Mouse (Mus musculus) gastrocnemius, postnatal 25 days (tissue): ENCODE measurements around the gene Gm28374. TPM values are rescaled to one million over a fixed set of nuclear protein-coding genes. Genes with fewer than 3 reads are reported as not detected.
"Not testable (repeated sequence)": the region's sequence is repeated elsewhere in the genome, so short reads cannot be mapped to it uniquely, and the experiment has no call there.

Experiments used
- DNase-seq: peaks from one replicate; pipeline ENCODE4 v3.0.0; 2022
- total RNA-seq, 2 experiments: library from RNA; stranded (reverse); gene quantifications; 1 replicate in 1 of 2; 2 replicates in 1 of 2; pipeline ENCODE4 v1.2.3; 2021

Gm28374 gene
- total RNA-seq, 2 experiments from 2014 or later, result not detected

- no peak for DNase-seq
Observed at GRCm38 (mm10) chr19:6056696-6057095, 25.4 kb downstream of the Gm28374 start.

GRCm38 (mm10) chr19:6054296-6054695, 27.8 kb downstream of the Gm28374 start:
- DNase-seq, result no peak

GRCm38 (mm10) chr19:6052516-6052915, 29.5 kb downstream of the Gm28374 start:
- DNase-seq, result no peak

- no peak for DNase-seq
Observed at GRCm38 (mm10) chr19:6048681-6049410, 33.2 kb downstream of the Gm28374 start.

GRCm38 (mm10) chr19:6047899-6048166, 34.2 kb downstream of the Gm28374 start:
- DNase-seq, result no peak

- DNase-seq, result no peak
Observed at GRCm38 (mm10) chr19:6047154-6047898, 34.7 kb downstream of the Gm28374 start.

GRCm38 (mm10) chr19:6046294-6047153, 35.5 kb downstream of the Gm28374 start, which contains the start of gene Syvn1:
TSS of gene Syvn1 (plus strand) at chr19:6046576.
- DNase-seq, result peak; percentile 89

- DNase-seq, result no peak
Observed at GRCm38 (mm10) chr19:6045366-6046293, 36.4 kb downstream of the Gm28374 start.

- not testable (repeated sequence) for DNase-seq
Observed at GRCm38 (mm10) chr19:6044102-6044501, 38.0 kb downstream of the Gm28374 start.

GRCm38 (mm10) chr19:6042293-6042692, 39.8 kb downstream of the Gm28374 start:
- DNase-seq, result no peak

GRCm38 (mm10) chr19:6040002-6040401, 42.1 kb downstream of the Gm28374 start:
- DNase-seq, result no peak

- DNase-seq, result no peak
Observed at GRCm38 (mm10) chr19:6038326-6038725, 43.7 kb downstream of the Gm28374 start.

GRCm38 (mm10) chr19:6037695-6038094, 44.4 kb downstream of the Gm28374 start:
- DNase-seq, result no peak

- no peak for DNase-seq
Observed at GRCm38 (mm10) chr19:6035966-6036585, 46.0 kb downstream of the Gm28374 start.

- DNase-seq, result no peak
Observed at GRCm38 (mm10) chr19:6030520-6031280, 51.4 kb downstream of the Gm28374 start.

- DNase-seq, result no peak
Observed at GRCm38 (mm10) chr19:6029426-6029825, 52.6 kb downstream of the Gm28374 start.

- DNase-seq, result no peak
Observed at GRCm38 (mm10) chr19:6028991-6029390, 53.1 kb downstream of the Gm28374 start.
